Comparison of ENCODE assay signal across 20 mouse cellular contexts in the genomic region with DNA sequence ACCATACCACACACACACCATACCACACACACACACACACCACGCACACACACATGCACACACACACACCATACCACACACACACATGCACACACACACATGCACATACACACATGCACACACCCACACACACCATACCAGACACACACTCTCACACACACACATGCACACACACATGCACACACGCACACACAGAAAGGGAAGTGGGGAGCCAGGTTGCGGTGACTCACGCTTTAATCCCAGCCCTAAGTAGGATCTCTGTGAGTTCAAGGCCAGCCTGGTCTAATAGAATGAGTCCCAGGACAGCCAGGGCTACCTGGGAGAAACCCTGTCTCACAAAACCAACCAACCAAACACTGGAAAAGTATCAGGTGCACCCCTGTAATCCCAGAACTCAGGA. TPM values are rescaled to one million over a fixed set of nuclear protein-coding genes. Genes with fewer than 3 reads are reported as not detected.
DNase-seq lines count a peak whose midpoint lies in the region; ATAC-seq and TF ChIP-seq lines count a peak whose summit lies in the region.
"Had no signal": no experiment of that assay in that cellular context is flagged by ENCODE, and none has a peak within 500 bp of the region (broad histone marks: within the 10 kb centered on the region; RNA-seq: fewer than 3 reads in every experiment).

No protein-coding gene starts in this region.

- peak overlapping the region; percentile 13; the same call in 1 of the 2 replicates for H3K27ac ChIP-seq in hindbrain, embryonic 10.5 days
- H3K27ac ChIP-seq in hindbrain, postnatal 0 days, result no peak overlapping the region
- H3K27ac ChIP-seq in embryonic facial prominence, embryonic 10.5 days (replicated peaks), result 0 out of 2 replicates have a peak overlapping the region, but pooled peaks have one; percentile 44
- H3K27ac ChIP-seq: forebrain, embryonic 12.5 days; hindbrain, embryonic 14.5 days had no signal

- 99% methylated on average over 4 of the region's 4 CpGs for WGBS in hindbrain, embryonic 10.5 days
- WGBS in hindbrain, postnatal 0 days, result 91% methylated on average over 4 of the region's 4 CpGs
- 98% methylated on average over 4 of the region's 4 CpGs for WGBS in embryonic facial prominence, embryonic 10.5 days

- no peak overlapping the region for H3K4me3 ChIP-seq in hindbrain, embryonic 10.5 days
- H3K4me3 ChIP-seq in hindbrain, postnatal 0 days (ENCODE audit: low read length), result no peak overlapping the region
- no peak overlapping the region for H3K4me3 ChIP-seq in embryonic facial prominence, embryonic 10.5 days
- H3K4me3 ChIP-seq: erythroblast, embryonic 14.5 days; forebrain, embryonic 12.5 days; heart, embryonic 15.5 days had no signal

- DNase-seq in adrenal gland, adult (ENCODE audit: inconsistent age in 2 of 2, low spot score in 1 of 2), result peak; percentile 16 to 53
- no peak for DNase-seq in adrenal gland, postnatal 14 days
- no peak for DNase-seq in hindbrain, embryonic 10.5 days (ENCODE audit: low spot score)
- DNase-seq in hindbrain, postnatal 0 days (ENCODE audit: low spot score), result no peak
- DNase-seq in embryonic facial prominence, embryonic 10.5 days (ENCODE audit: low spot score), result no peak
- no peak for DNase-seq in cerebellum, postnatal 10 days
- no peak for DNase-seq in right cerebral cortex, postnatal 36 days (ENCODE audit: low spot score in 2 of 2)
- DNase-seq: adrenal gland, adult 8-10 months; cerebellum, adult 11-12 months; cerebellum, adult 9-10 months; cerebellum, postnatal 36 days; gastrocnemius, postnatal 10 days; heart, postnatal 14 days; kidney, adult 2 months had no signal

- H3K9ac ChIP-seq in hindbrain, postnatal 0 days (replicated peaks; ENCODE audit: low read length), result no peak overlapping the region
- H3K9ac ChIP-seq: forebrain, embryonic 12.5 days; heart, embryonic 15.5 days; hindbrain, embryonic 14.5 days had no signal

- no peaks in the 10 kb centered on the region for H3K36me3 ChIP-seq in hindbrain, embryonic 10.5 days
- no peaks in the 10 kb centered on the region for H3K36me3 ChIP-seq in hindbrain, postnatal 0 days (ENCODE audit: insufficient read depth, low read length)
- H3K36me3 ChIP-seq in embryonic facial prominence, embryonic 10.5 days (replicated peaks), result no peaks in the 10 kb centered on the region
- H3K36me3 ChIP-seq: forebrain, embryonic 12.5 days; heart, embryonic 15.5 days had no signal

- peaks cover 26% of the 10 kb centered on the region for H3K4me1 ChIP-seq in hindbrain, embryonic 10.5 days (replicated peaks)
- no peaks in the 10 kb centered on the region for H3K4me1 ChIP-seq in hindbrain, postnatal 0 days (ENCODE audit: insufficient read depth, low read length)
- peaks cover 34% of the 10 kb centered on the region for H3K4me1 ChIP-seq in embryonic facial prominence, embryonic 10.5 days

- TF ChIP-seq CTCF in hindbrain, postnatal 0 days (IDR thresholded peaks at IDR 0.05; ENCODE audit: low read depth), result no peak

- no peak for ATAC-seq in hindbrain, postnatal 0 days
- ATAC-seq: forebrain, embryonic 16.5 days; intestine, embryonic 16.5 days had no signal

- peaks cover 3% of the 10 kb centered on the region; the same call in 1 of the 2 replicates for H3K9me3 ChIP-seq in hindbrain, embryonic 10.5 days
- H3K9me3 ChIP-seq in hindbrain, postnatal 0 days (ENCODE audit: low read length), result no peaks in the 10 kb centered on the region
- H3K9me3 ChIP-seq in embryonic facial prominence, embryonic 10.5 days, result no peaks in the 10 kb centered on the region
- H3K9me3 ChIP-seq: forebrain, embryonic 12.5 days; heart, embryonic 15.5 days had no signal

- no peak overlapping the region for H3K4me2 ChIP-seq in hindbrain, postnatal 0 days (ENCODE audit: low read depth, low read length)
- H3K4me2 ChIP-seq: forebrain, embryonic 12.5 days; heart, embryonic 15.5 days; hindbrain, embryonic 14.5 days had no signal

- no peaks in the 10 kb centered on the region for H3K27me3 ChIP-seq in hindbrain, embryonic 10.5 days (ENCODE audit: insufficient read depth, poor library complexity, severe bottlenecking)
- no peaks in the 10 kb centered on the region for H3K27me3 ChIP-seq in hindbrain, postnatal 0 days (ENCODE audit: insufficient read depth, low read length)
- no peaks in the 10 kb centered on the region for H3K27me3 ChIP-seq in embryonic facial prominence, embryonic 10.5 days (replicated peaks; ENCODE audit: low read depth, poor library complexity, severe bottlenecking)
- H3K27me3 ChIP-seq: forebrain, embryonic 12.5 days; heart, embryonic 15.5 days had no signal

RNA-seq across cellular contexts. Expression of gene Id3, which starts 18.7 kb away (rescaled TPM):
- 91.3 and 98.0 TPM in 2 replicates for total RNA-seq in adrenal gland, postnatal 14 days (2021)
- 576 and 684 TPM in 2 replicates for polyA plus RNA-seq in hindbrain, embryonic 10.5 days (2016; fragmentation: Nextera tagmentation; extraction: Ambion mirVana)
- 204 and 344 TPM in 2 replicates for total RNA-seq in hindbrain, postnatal 0 days (2014; rRNA removed)
- 253 and 254 TPM in 2 replicates for polyA plus RNA-seq in hindbrain, postnatal 0 days (2015; fragmentation: Nextera tagmentation; extraction: Ambion mirVana)
- 593 and 611 TPM in 2 replicates for polyA plus RNA-seq in embryonic facial prominence, embryonic 10.5 days (2016; fragmentation: Nextera tagmentation; extraction: Ambion mirVana)

RNA-seq across cellular contexts. Expression of gene E2f2, which starts 47.6 kb away (rescaled TPM):
- total RNA-seq in adrenal gland, postnatal 14 days (2021), result 12.0 and 13.6 TPM in 2 replicates
- 9.0 and 9.4 TPM in 2 replicates for polyA plus RNA-seq in hindbrain, embryonic 10.5 days (2016; fragmentation: Nextera tagmentation; extraction: Ambion mirVana)
- 3.5 and 3.7 TPM in 2 replicates for total RNA-seq in hindbrain, postnatal 0 days (2014; rRNA removed)
- polyA plus RNA-seq in hindbrain, postnatal 0 days (2015; fragmentation: Nextera tagmentation; extraction: Ambion mirVana), result 2.3 and 2.4 TPM in 2 replicates
- polyA plus RNA-seq in embryonic facial prominence, embryonic 10.5 days (2016; fragmentation: Nextera tagmentation; extraction: Ambion mirVana), result 6.2 TPM in 2 replicates

Comparison
In these comparisons a context has a peak if more than half of its experiments do, and no peak if none do; other contexts are left out.
1. DNase-seq: peak in adrenal gland, adult (2 of 2); none in adrenal gland, postnatal 14 days (single experiment), hindbrain, embryonic 10.5 days (single experiment), hindbrain, postnatal 0 days (single experiment), embryonic facial prominence, embryonic 10.5 days (single experiment), cerebellum, postnatal 10 days (0 of 2) and right cerebral cortex, postnatal 36 days (0 of 2).